Mouse (Mus musculus): Measurements from ENCODE around the gene Ccdc57.
A peak's percentile ranks its signal among the peaks of the same experiment; 100 is the strongest.

- TF ChIP-seq POLR2A (IDR thresholded peaks at IDR 0.05; ENCODE audit: low read depth, low read length) (no peak), CTCF (conservative IDR thresholded peaks at IDR 0.05; ENCODE audit: insufficient read depth, insufficient read length, low read depth, low read length) (peak; percentile 100; the same call in 1 of the 2 replicates)
Measured at GRCm38 (mm10) chr11:120905430-120905873, 27.2 kb downstream of the Ccdc57 start.

Measured in kidney, adult 2 months (tissue).